Mouse (Mus musculus): ENCODE results near the gene Tnpo1. TPM values are rescaled to one million over a fixed set of nuclear protein-coding genes. Genes with fewer than 3 reads are reported as not detected.

Tnpo1 gene
- polyA plus RNA-seq, 1 experiment from 2014 or later = 67.6 TPM

DNA sequence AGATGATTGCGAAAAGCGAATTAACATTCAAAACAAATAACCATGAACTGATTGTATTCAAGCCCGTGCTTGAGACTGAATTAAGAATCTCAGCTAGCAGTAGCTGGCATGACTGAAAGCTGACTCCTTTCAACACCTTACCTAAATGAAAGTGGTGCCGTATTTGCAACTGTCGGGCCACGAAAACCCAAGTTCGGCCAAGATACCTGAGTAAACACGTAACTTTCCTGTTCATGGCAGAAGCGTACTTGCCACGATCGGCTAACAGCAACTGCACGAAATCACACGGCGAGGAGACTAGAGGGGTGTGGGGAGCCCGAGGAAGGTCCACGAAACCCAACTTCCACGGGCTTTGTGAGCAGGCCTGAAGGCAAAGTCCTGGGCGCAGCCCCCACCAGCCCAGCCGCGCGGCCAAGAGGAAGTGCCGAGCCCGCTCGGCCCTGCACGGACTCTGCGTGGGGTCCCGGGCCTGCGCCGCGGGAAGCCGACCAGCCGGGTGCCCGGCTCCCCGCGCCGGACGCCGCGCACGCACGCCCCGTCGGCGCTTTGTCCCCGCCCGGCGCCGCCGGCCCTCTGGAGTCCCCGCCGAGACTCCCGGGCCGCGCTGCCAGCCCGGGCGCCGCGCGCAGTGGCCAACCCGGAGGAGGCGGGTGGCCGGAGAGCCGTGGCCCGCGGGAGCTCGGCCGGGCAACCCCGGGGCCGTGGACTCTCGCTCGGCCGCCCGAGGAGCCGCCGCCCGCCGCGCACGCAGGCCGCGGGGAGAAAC, 111.7 kb downstream of the Tnpo1 start:
- Histone ChIP-seq H3K4me1 (replicated peaks) (peaks cover 10% of the 10 kb centered on the region), H3K4me2 (replicated peaks) (peak overlapping the region; percentile 47), H3K27me3 (replicated peaks) (no peaks in the 10 kb centered on the region), H3K27ac (peak overlapping the region; percentile 97), H3K36me3 (no peaks in the 10 kb centered on the region), H3K9ac (peak overlapping the region; percentile 96), H3K4me3 (replicated peaks) (peak overlapping the region; percentile 95), H3K9me3 (no peaks in the 10 kb centered on the region)
- WGBS = under 1% methylated on average over 81 of the region's 81 CpGs
- peak; percentile 52 for ATAC-seq

DNA sequence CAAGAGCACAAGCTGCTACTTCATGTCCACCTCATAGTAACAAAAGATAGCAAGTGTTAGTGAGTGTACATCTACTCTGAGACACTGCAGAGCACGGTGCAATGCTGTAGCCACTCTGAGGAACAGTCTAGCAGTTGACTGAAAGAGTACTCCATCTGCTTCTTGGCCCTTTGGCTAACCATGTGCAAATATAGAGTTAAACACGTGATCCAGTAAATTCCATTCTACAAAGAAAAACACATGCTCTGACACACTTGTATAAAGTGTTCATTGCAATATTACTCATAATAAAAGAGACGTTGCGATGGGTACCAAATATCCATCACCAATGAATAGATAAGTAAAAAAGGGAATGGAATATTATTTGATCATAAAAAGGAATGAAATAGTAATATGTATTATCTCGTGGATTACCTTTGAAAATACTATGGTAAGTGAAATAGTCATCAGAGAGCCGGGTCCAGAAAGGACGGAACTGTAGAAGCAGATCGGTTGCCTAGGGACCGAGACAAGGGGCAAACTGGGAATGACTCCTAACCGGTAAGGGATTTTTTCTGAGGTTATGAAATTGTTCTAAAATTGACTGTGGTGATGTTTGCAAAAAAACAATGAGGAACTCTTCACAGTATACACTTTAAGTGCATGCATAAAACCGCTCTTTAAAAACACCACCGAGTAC, 112.4 kb downstream of the Tnpo1 start:
- Histone ChIP-seq H3K27ac (no peak overlapping the region), H3K4me2 (replicated peaks) (peak overlapping the region; percentile 47), H3K4me1 (replicated peaks) (peaks cover 6% of the 10 kb centered on the region; the same call in 1 of the 2 replicates), H3K4me3 (replicated peaks) (peak overlapping the region; percentile 95), H3K36me3 (no peaks in the 10 kb centered on the region), H3K9ac (peak overlapping the region; percentile 96), H3K27me3 (replicated peaks) (no peaks in the 10 kb centered on the region), H3K9me3 (no peaks in the 10 kb centered on the region)
- WGBS = 24% methylated on average over 12 of the region's 12 CpGs
- ATAC-seq = no peak

DNA sequence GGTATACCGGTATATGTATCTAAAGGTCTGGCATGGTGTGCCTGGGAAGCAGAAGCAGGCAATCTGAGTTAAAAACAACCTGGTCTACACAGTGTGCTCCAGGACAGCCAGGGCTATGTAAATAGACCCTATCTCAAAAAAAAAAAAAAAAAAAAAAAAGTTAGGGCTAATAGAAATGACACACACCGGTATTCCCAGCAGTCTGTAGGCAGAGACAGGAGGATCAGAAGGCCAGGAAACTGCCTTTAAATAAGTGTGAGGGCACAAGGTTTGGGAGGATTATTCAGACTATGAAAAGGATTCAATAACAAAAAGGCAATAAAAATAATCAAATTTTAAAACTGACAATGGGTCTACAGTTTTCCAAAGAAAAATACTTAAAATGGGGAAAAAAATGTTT, 113.0 kb downstream of the Tnpo1 start:
- H3K9me3 ChIP-seq = no peaks in the 10 kb centered on the region
- no peaks in the 10 kb centered on the region for H3K27me3 ChIP-seq (replicated peaks)
- H3K4me3 ChIP-seq (replicated peaks) = no peak overlapping the region
- ATAC-seq = no peak
- no peak overlapping the region for H3K9ac ChIP-seq
- H3K4me1 ChIP-seq (replicated peaks) = peaks cover 5% of the 10 kb centered on the region; the same call in 1 of the 2 replicates
- H3K36me3 ChIP-seq = no peaks in the 10 kb centered on the region
- H3K4me2 ChIP-seq (replicated peaks) = peak overlapping the region; percentile 47
- no peak overlapping the region for H3K27ac ChIP-seq
- WGBS = 56% methylated on average over 2 of the region's 2 CpGs

DNA sequence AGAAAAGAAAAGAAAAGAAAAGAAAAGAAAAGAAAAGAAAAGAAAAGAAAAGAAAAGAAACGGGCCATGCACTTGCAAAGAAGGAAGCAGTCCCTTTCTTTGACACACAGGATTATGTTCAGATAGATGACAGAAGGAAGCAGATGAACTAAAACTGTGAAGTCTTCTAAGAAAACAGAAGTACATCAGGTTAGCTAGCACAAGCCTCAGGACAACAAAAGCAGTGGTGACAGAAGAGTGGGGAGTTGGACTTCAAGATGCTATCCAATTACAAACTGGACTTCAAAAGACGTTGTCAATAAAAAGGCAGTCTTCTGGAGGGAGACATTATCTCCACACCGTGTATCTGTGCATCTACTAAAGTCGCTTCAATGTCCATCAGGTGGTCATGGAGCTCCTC, 113.9 kb downstream of the Tnpo1 start:
- 73% methylated on average over 4 of the region's 4 CpGs for WGBS

DNA sequence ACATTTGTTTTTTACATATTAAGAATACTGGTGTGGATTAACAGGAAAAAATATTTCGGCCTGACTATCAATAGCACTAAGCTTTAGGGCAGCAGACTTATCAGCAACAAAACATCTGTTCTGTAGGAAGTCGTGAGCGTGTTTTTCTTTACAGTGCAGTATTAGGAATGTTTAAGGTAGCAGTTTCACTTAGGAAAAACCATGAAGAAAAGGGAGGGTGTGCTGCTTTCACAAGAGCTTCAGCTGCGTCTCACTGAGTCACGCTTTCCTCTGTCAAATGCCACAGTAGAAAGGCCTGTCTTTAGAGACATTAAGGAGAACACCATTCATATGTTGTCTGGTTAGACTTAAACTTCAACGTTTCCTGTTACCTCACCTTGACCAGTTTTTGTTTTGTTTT, 116.0 kb downstream of the Tnpo1 start:
- no peaks in the 10 kb centered on the region for H3K9me3 ChIP-seq
- ATAC-seq = no peak
- no peak overlapping the region for H3K27ac ChIP-seq
- H3K4me3 ChIP-seq (replicated peaks) = no peak overlapping the region
- 0 out of 2 replicates have a peak, but pooled peaks cover 5% of the 10 kb centered on the region for H3K4me1 ChIP-seq (replicated peaks)
- H3K4me2 ChIP-seq (replicated peaks) = no peak overlapping the region
- WGBS = 48% methylated on average over 6 of the region's 6 CpGs
- H3K9ac ChIP-seq = no peak overlapping the region
- H3K36me3 ChIP-seq = no peaks in the 10 kb centered on the region
- H3K27me3 ChIP-seq (replicated peaks) = no peaks in the 10 kb centered on the region

More for the DNA sequence above, 113.9 kb downstream of the Tnpo1 start:
- Histone ChIP-seq H3K9ac (no peak overlapping the region), H3K4me1 (replicated peaks) (0 out of 2 replicates have a peak, but pooled peaks cover 5% of the 10 kb centered on the region), H3K27me3 (replicated peaks) (no peaks in the 10 kb centered on the region), H3K27ac (no peak overlapping the region), H3K36me3 (no peaks in the 10 kb centered on the region), H3K4me3 (replicated peaks) (no peak overlapping the region), H3K9me3 (no peaks in the 10 kb centered on the region), H3K4me2 (replicated peaks) (no peak overlapping the region)
- no peak for ATAC-seq

DNA sequence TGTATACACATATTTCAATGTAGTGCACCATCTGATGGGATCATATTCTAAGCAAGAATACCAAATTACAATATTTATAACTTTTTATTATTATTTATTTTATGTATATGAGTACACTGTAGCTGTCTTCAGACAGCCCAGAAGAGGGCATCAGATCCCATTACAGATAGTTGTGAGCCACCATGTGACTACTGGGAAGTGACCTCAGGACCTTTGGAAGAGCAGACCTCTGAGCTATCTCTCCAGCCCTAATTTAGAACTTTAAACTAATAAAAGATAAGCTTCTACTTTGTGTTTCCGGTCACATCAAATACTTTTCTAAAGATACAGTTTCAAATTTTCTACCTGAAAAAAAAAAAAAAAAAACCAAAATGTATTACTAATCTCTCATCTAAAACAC, 117.1 kb downstream of the Tnpo1 start:
- no peaks in the 10 kb centered on the region for H3K9me3 ChIP-seq
- no peak overlapping the region for H3K4me3 ChIP-seq (replicated peaks)
- ATAC-seq = no peak
- H3K36me3 ChIP-seq = no peaks in the 10 kb centered on the region
- H3K9ac ChIP-seq = no peak overlapping the region
- WGBS = 77% methylated on average over 1 of the region's 1 CpGs
- no peak overlapping the region for H3K27ac ChIP-seq
- H3K4me1 ChIP-seq (replicated peaks) = 0 out of 2 replicates have a peak, but pooled peaks cover 5% of the 10 kb centered on the region
- no peak overlapping the region for H3K4me2 ChIP-seq (replicated peaks)
- no peaks in the 10 kb centered on the region for H3K27me3 ChIP-seq (replicated peaks)

DNA sequence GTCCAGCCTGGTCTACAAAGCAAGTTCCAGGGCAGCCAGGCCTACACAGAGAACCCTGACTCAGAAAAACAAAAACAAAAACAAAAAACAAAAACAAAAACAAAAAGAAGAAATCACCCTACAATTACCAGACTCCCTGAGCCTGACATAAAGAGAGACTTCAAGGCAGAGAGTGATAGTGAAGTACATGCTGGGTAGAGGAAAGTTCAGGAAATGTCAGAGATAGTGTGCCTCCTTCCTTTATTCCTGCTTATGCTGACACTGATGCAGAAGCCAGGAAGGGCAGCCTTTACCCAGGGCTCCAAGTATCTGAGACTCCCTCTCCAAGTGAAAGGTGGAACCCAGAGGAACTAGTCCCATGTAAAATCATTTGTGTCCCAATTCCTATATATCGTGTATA, 121.7 kb downstream of the Tnpo1 start:
- Histone ChIP-seq H3K9me3 (no peaks in the 10 kb centered on the region), H3K4me1 (replicated peaks) (no peaks in the 10 kb centered on the region), H3K27me3 (replicated peaks) (no peaks in the 10 kb centered on the region), H3K4me2 (replicated peaks) (no peak overlapping the region), H3K4me3 (replicated peaks) (no peak overlapping the region), H3K9ac (no peak overlapping the region), H3K27ac (no peak overlapping the region), H3K36me3 (peaks cover 14% of the 10 kb centered on the region)
- ATAC-seq = no peak
- whole genome bisulfite sequencing = 93% methylated on average over 1 of the region's 1 CpGs

DNA sequence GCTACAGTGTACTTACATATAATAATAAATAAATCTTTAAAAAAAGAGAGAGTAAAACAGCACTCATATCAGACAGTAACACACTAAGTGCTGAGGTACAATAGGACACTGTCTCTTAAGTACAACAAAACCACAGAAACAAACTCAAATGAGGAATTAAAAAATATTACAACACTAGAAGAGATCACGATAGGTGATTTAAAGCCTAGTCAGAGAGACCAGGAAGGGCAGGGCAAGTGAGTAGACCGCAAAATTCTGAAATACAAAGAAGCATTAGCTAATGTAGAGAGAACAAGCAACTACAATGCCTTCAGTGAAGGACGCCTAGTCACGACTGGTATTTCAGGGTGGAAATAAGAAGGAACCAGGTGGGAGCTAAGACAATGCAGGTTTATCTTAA, 122.5 kb downstream of the Tnpo1 start:
- H3K4me2 ChIP-seq (replicated peaks) = no peak overlapping the region
- no peaks in the 10 kb centered on the region for H3K9me3 ChIP-seq
- WGBS = 87% methylated on average over 4 of the region's 4 CpGs
- H3K27ac ChIP-seq = no peak overlapping the region
- no peak overlapping the region for H3K4me3 ChIP-seq (replicated peaks)
- H3K4me1 ChIP-seq (replicated peaks) = no peaks in the 10 kb centered on the region
- no peaks in the 10 kb centered on the region for H3K27me3 ChIP-seq (replicated peaks)
- H3K36me3 ChIP-seq = peaks cover 18% of the 10 kb centered on the region
- no peak for ATAC-seq
- no peak overlapping the region for H3K9ac ChIP-seq

DNA sequence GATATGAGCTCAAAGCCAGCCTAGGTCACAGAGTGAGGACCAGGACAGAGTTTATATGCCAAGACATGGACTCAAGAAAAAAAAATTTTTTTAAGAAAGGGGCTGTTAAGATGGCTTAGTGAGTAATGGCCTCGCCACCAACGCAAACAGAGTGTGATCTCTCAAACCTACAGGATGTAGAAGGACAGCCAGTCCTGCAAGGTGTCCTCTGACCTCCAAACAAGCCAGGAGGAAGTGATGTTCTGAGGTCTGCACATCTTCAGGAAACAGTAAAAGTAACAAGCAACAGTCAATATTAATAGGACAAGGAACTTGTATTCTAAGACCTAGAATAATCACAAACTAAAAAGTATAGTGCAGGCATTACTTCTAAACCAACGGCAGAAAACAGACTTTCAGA, 123.2 kb downstream of the Tnpo1 start:
- Histone ChIP-seq H3K9me3 (no peaks in the 10 kb centered on the region), H3K4me1 (replicated peaks) (no peaks in the 10 kb centered on the region), H3K4me2 (replicated peaks) (no peak overlapping the region), H3K9ac (no peak overlapping the region), H3K27me3 (replicated peaks) (no peaks in the 10 kb centered on the region), H3K4me3 (replicated peaks) (no peak overlapping the region), H3K36me3 (peaks cover 21% of the 10 kb centered on the region), H3K27ac (no peak overlapping the region)
- no peak for ATAC-seq
- WGBS = 78% methylated on average over 3 of the region's 3 CpGs

DNA sequence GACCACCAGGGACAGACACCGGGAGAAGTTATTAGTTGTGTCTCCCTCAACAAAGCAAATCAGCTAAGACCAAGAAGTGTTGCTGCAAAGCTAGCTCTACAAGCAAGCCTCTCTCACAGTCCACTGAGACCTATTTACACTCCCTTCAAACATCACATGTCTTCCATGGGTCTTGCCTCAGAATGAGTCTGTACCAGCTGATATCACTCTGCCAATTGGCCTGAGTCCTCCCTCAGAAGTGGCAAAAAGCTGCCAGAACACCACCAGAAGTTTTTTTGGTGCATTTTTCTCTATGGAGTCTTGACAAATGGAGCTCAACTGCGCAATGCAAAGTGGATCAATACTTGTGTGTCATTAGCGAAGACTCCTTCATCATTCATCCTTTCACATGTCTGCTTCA, 130.7 kb downstream of the Tnpo1 start:
- H3K4me1 ChIP-seq (replicated peaks) = no peaks in the 10 kb centered on the region
- no peaks in the 10 kb centered on the region for H3K27me3 ChIP-seq (replicated peaks)
- no peak overlapping the region for H3K27ac ChIP-seq
- no peaks in the 10 kb centered on the region for H3K9me3 ChIP-seq
- no peak overlapping the region for H3K9ac ChIP-seq
- ATAC-seq = no peak
- H3K4me3 ChIP-seq (replicated peaks) = no peak overlapping the region
- H3K4me2 ChIP-seq (replicated peaks) = no peak overlapping the region
- H3K36me3 ChIP-seq = peaks cover 16% of the 10 kb centered on the region
- WGBS = 98% methylated on average over 3 of the region's 3 CpGs

DNA sequence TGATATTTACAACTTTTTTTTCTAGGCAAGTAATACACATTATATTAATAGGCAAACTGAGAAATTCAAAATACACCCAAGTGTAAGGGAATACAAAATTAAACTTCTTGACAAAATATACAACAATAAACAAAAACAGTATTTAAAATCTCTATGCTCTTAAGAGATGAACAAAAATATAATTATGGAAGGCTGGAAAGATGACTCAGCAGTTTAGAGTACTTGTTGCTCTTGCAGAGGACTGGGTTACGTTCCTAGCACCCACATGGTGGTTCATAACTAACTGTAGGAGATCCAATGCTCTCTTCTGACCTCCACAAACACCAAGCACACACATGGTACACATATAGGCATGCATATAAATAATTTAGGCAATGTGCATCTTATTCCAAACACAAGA, 133.3 kb downstream of the Tnpo1 start:
- H3K27ac ChIP-seq = no peak overlapping the region
- H3K9me3 ChIP-seq = no peaks in the 10 kb centered on the region
- no peak for ATAC-seq
- H3K4me3 ChIP-seq (replicated peaks) = no peak overlapping the region
- H3K36me3 ChIP-seq = peaks cover 4% of the 10 kb centered on the region; the same call in 1 of the 2 replicates
- H3K4me2 ChIP-seq (replicated peaks) = no peak overlapping the region
- no peaks in the 10 kb centered on the region for H3K27me3 ChIP-seq (replicated peaks)
- WGBS = 95% methylated on average over 1 of the region's 1 CpGs
- no peaks in the 10 kb centered on the region for H3K4me1 ChIP-seq (replicated peaks)
- H3K9ac ChIP-seq = no peak overlapping the region

DNA sequence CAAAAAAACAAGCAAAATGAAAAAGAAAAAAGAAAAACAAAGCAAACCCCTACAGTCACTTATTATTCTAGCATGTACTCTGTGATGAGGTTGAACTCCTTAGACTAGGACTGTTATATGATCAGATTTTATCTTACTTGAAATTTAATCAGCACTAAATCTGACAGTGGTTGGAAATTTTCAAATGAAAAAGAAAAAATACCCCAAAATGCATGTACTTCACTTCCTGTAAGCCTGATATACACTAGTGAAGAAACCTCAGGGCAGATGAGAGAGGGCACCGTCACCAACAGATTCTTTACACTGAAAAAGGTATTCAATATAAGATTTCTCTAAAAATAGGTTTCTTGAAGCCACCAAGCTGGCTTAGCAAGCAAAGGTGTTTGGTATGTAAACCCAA, 134.5 kb downstream of the Tnpo1 start:
- no peak overlapping the region for H3K4me3 ChIP-seq (replicated peaks)
- no peaks in the 10 kb centered on the region for H3K4me1 ChIP-seq (replicated peaks)
- no peak overlapping the region for H3K4me2 ChIP-seq (replicated peaks)
- no peak overlapping the region for H3K9ac ChIP-seq
- ATAC-seq = no peak
- no peak overlapping the region for H3K27ac ChIP-seq
- peaks cover 3% of the 10 kb centered on the region; the same call in 1 of the 2 replicates for H3K36me3 ChIP-seq
- 91% methylated on average over 1 of the region's 1 CpGs for WGBS
- no peaks in the 10 kb centered on the region for H3K9me3 ChIP-seq
- no peaks in the 10 kb centered on the region for H3K27me3 ChIP-seq (replicated peaks)

Measured in intestine, embryonic 15.5 days (tissue).